8 mouse cellular contexts compared by ENCODE assay signal in genomic region chr8:123643330-123644051, GRCm38 (mm10). TPM values are rescaled to one million over a fixed set of nuclear protein-coding genes. Genes with fewer than 3 reads are reported as not detected.
DNase-seq lines count a peak whose midpoint lies in the region; ATAC-seq and TF ChIP-seq lines count a peak whose summit lies in the region.

No protein-coding gene starts in this region.

- TF ChIP-seq POLR2A in small intestine, adult 2 months (IDR thresholded peaks at IDR 0.05; ENCODE audit: low read depth, low read length): no peak

- no peak overlapping the region for H3K27ac ChIP-seq in forebrain, embryonic 12.5 days
- no peak overlapping the region for H3K27ac ChIP-seq in hindbrain, embryonic 12.5 days
- no peak overlapping the region for H3K27ac ChIP-seq in small intestine, adult 2 months (ENCODE audit: insufficient read depth, low read depth, low read length)

- peak overlapping the region; percentile 36 for H3K4me3 ChIP-seq in forebrain, embryonic 12.5 days (replicated peaks)
- peak overlapping the region; percentile 26 for H3K4me3 ChIP-seq in hindbrain, embryonic 12.5 days
- H3K4me3 ChIP-seq in small intestine, adult 2 months (ENCODE audit: low read depth, low read length): no peak overlapping the region

- no peak for ATAC-seq in CD4-positive, CD25-positive, alpha-beta regulatory T cell, adult 4 months
- no peak for ATAC-seq in forebrain, embryonic 12.5 days (ENCODE audit: low FRiP score)
- no peak for ATAC-seq in hindbrain, embryonic 12.5 days (ENCODE audit: low FRiP score)

- H3K9me3 ChIP-seq in forebrain, embryonic 12.5 days: no peaks in the 10 kb centered on the region
- H3K9me3 ChIP-seq in hindbrain, embryonic 12.5 days (replicated peaks): 0 out of 2 replicates have a peak, but pooled peaks cover 4% of the 10 kb centered on the region

- H3K27me3 ChIP-seq in forebrain, embryonic 12.5 days: peaks cover 33% of the 10 kb centered on the region
- peaks cover 10% of the 10 kb centered on the region; the same call in 1 of the 2 replicates for H3K27me3 ChIP-seq in hindbrain, embryonic 12.5 days
- H3K27me3 ChIP-seq in small intestine, adult 2 months (ENCODE audit: control insufficient read depth, insufficient read depth, low read length): no peaks in the 10 kb centered on the region

- peak; percentile 56 for DNase-seq in CD4-positive, CD25-positive, alpha-beta regulatory T cell, adult 2 months (ENCODE audit: low read depth, low spot score)
- peak; percentile 37 for DNase-seq in adrenal gland, postnatal 25 days
- DNase-seq in layer of hippocampus, postnatal 36 days: peak; percentile 53 to 64
- peak; percentile 78 for DNase-seq in lung, postnatal 36 days

- WGBS in forebrain, embryonic 12.5 days: 11% methylated on average over 25 of the region's 25 CpGs
- WGBS in hindbrain, embryonic 12.5 days: 15% methylated on average over 25 of the region's 25 CpGs
- WGBS in small intestine, adult 2 months: 40% methylated on average over 25 of the region's 25 CpGs

- peaks cover 4% of the 10 kb centered on the region for H3K4me1 ChIP-seq in forebrain, embryonic 12.5 days
- no peaks in the 10 kb centered on the region for H3K4me1 ChIP-seq in hindbrain, embryonic 12.5 days
- peaks cover 12% of the 10 kb centered on the region for H3K4me1 ChIP-seq in small intestine, adult 2 months (ENCODE audit: control insufficient read depth, insufficient read depth, insufficient read length, low read length)

- peak overlapping the region; percentile 54 for H3K4me2 ChIP-seq in forebrain, embryonic 12.5 days
- peak overlapping the region; percentile 47 for H3K4me2 ChIP-seq in hindbrain, embryonic 12.5 days (replicated peaks)

- H3K9ac ChIP-seq in forebrain, embryonic 12.5 days: peak overlapping the region; percentile 38
- H3K9ac ChIP-seq in hindbrain, embryonic 12.5 days: peak overlapping the region; percentile 27; the same call in 1 of the 2 replicates

- TF ChIP-seq CTCF in small intestine, adult 2 months (IDR thresholded peaks at IDR 0.05; ENCODE audit: extremely low read depth, insufficient read length, insufficient replicate concordance, low read depth, low read length): peak; percentile 72; the same call in 1 of the 2 replicates

- no peaks in the 10 kb centered on the region for H3K36me3 ChIP-seq in forebrain, embryonic 12.5 days (replicated peaks)
- no peaks in the 10 kb centered on the region for H3K36me3 ChIP-seq in hindbrain, embryonic 12.5 days
- no peaks in the 10 kb centered on the region for H3K36me3 ChIP-seq in small intestine, adult 2 months (ENCODE audit: control insufficient read depth, insufficient read depth, low read length)

RNA-seq across cellular contexts. Expression of gene Rhou, which starts 10.2 kb away (rescaled TPM):
- polyA plus RNA-seq in CD4-positive, CD25-positive, alpha-beta regulatory T cell, adult 4 months (2017; shearing (Covaris generic)): under 1 TPM in 1 of 2 experiments, not detected in 1; 0.42 TPM
- 28.8 and 39.2 TPM in 2 replicates for total RNA-seq in adrenal gland, postnatal 25 days (2021)
- polyA plus RNA-seq in forebrain, embryonic 12.5 days (2016; fragmentation: Nextera tagmentation; extraction: Ambion mirVana): 7.6 and 7.9 TPM in 2 replicates
- 11.2 and 11.6 TPM in 2 replicates for polyA plus RNA-seq in hindbrain, embryonic 12.5 days (2016; fragmentation: Nextera tagmentation; extraction: Ambion mirVana)
- total RNA-seq in layer of hippocampus, postnatal 36 days (2021): 10 to 100 TPM; 36.0 to 45.7 TPM
- 18.3 and 35.3 TPM in 2 replicates for polyA plus RNA-seq in small intestine, adult 2 months (2012; rRNA removed)
